Mouse (Mus musculus): ENCODE results near the gene Scn7a.

DNA sequence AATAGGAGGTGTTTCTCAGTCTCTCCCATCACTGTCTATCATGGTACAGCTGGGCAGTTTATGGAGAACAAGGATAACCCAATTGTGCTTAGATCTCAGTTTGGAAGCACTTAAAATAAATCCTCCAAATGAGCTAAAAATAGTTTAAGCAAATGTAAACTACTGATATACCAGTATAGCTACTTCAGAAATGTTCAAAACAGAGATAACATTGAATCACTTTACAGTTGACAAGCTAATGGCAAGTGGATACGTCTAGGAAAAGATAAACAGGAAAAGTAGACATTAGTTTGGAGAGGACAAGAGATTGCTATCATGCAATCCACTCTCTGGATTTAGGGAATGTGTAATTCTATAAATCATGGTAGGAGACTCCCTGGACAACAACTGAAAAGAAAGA, 19.5 kb downstream of the Scn7a start:
- TF ChIP-seq CEBPB (IDR thresholded peaks at IDR 0.05; ENCODE audit: insufficient read depth, poor library complexity, severe bottlenecking) (no peak), POLR2A (IDR thresholded peaks at IDR 0.05; ENCODE audit: insufficient read length, low read depth) (no peak), POLR2AphosphoS2 (IDR thresholded peaks at IDR 0.05; ENCODE audit: insufficient read length, low read depth) (no peak), TCF3 (IDR thresholded peaks at IDR 0.05; ENCODE audit: insufficient read length, low read depth) (no peak), USF1 (IDR thresholded peaks at IDR 0.05; ENCODE audit: low read depth) (no peak), MYOD1 (IDR thresholded peaks at IDR 0.05; ENCODE audit: control insufficient read depth in 1 of 3, insufficient read length in 2 of 3, low read depth in 2 of 3) (no peak), MAX (IDR thresholded peaks at IDR 0.05; ENCODE audit: low read depth) (no peak), E2F4 (IDR thresholded peaks at IDR 0.05; ENCODE audit: insufficient read depth) (no peak), MYOG (IDR thresholded peaks at IDR 0.05; ENCODE audit: control insufficient read depth in 1 of 3, insufficient read depth in 1 of 3, insufficient read length in 2 of 3, low read depth in 2 of 3) (no peak), TCF12 (IDR thresholded peaks at IDR 0.05; ENCODE audit: insufficient read depth, poor library complexity, severe bottlenecking) (no peak), REST (IDR thresholded peaks at IDR 0.05; ENCODE audit: insufficient read depth, insufficient read length) (no peak)
